Mouse (Mus musculus) lung, embryonic 14.5 days (tissue): ENCODE measurements around the gene Smarcd2. TPM values are rescaled to one million over a fixed set of nuclear protein-coding genes. Genes with fewer than 3 reads are reported as not detected.

Experiments
- ATAC-seq: fragments of 200-750 bp; cut with Nextera tagmentation; 2 replicates; pipeline ENCODE4 v1.8.0; 2017; ENCODE audit warnings: mild to moderate bottlenecking, moderate TSS enrichment, moderate library complexity; ENCODE audit not compliant: insufficient read depth
- DNase-seq: peaks from one replicate; pipeline ENCODE4 v3.0.0-alpha.2; 2015
- H3K27ac ChIP-seq: fragments of 300-500 bp; sonication (generic); 2 replicates; pipeline ENCODE4 v1.5.1; 2014; ENCODE audit warnings: low read depth, mild to moderate bottlenecking, moderate library complexity
- H3K27me3 ChIP-seq: fragments of 300-500 bp; sonication (generic); 2 replicates; pipeline ENCODE4 v1.6.1; 2014; ENCODE audit warnings: low read length, control low read depth; ENCODE audit not compliant: insufficient read depth
- H3K36me3 ChIP-seq: fragments of 300-500 bp; sonication (generic); 2 replicates; pipeline ENCODE4 v1.6.1; 2014; ENCODE audit warnings: control low read depth; ENCODE audit not compliant: insufficient read depth
- H3K4me1 ChIP-seq: fragments of 300-500 bp; sonication (generic); 2 replicates; pipeline ENCODE4 v1.6.1; 2014; ENCODE audit warnings: antibody characterized with exemption, control low read depth; ENCODE audit not compliant: insufficient read depth
- H3K4me2 ChIP-seq: fragments of 300-500 bp; sonication (generic); 2 replicates; pipeline ENCODE4 v1.6.1; 2014; ENCODE audit warnings: mild to moderate bottlenecking
- H3K4me3 ChIP-seq: fragments of 300-500 bp; sonication (generic); 2 replicates; pipeline ENCODE4 v1.5.1; 2014; ENCODE audit warnings: low read depth, low read length
- H3K9ac ChIP-seq: fragments of 300-500 bp; sonication (generic); 2 replicates; pipeline ENCODE4 v1.6.1; 2014
- H3K9me3 ChIP-seq: fragments of 300-500 bp; sonication (generic); 2 replicates; pipeline ENCODE4 v1.6.1; 2016; ENCODE audit warnings: low read depth, low read length, control low read depth
- CTCF ChIP-seq: IDR thresholded peaks from 2 replicates; pipeline ENCODE4 v1.5.1; 2016; ENCODE audit warnings: antibody characterized with exemption, low read depth
- WGBS: fragments of 180-500 bp; shearing (Covaris S2); extraction: QIAGEN DNeasy Blood & Tissue Kit; methylation state at CpG from one replicate; pipeline ENCODE4 v1.1.7; 2014; 5-methylcytosine and 5-hydroxymethylcytosine counted together
- polyA plus RNA-seq: library from polyadenylated mRNA; unstranded; fragments of >200 nt; fragmentation: Nextera tagmentation; extraction: Ambion mirVana; gene quantifications from 2 replicates; pipeline ENCODE4 v1.2.1, GENCODE M21; 2014

Gene Smarcd2
- 81.2 and 91.0 TPM in 2 replicates for polyA plus RNA-seq

GRCm38 (mm10) chr11:106272644-106273310 is at the start of gene Smarcd2:
TSS of gene Smarcd2 (minus strand) at chr11:106272972.
- Histone ChIP-seq H3K27ac (peak within 1 kb of the TSS; percentile 98), H3K9me3 (no peaks in the 10 kb centered on the region), H3K4me2 (peak within 1 kb of the TSS; percentile 89), H3K9ac (peak within 1 kb of the TSS; percentile 99), H3K4me3 (peak within 1 kb of the TSS; percentile 98), H3K27me3 (no peaks in the 10 kb centered on the region), H3K36me3 (peaks cover 11% of the 10 kb centered on the region), H3K4me1 (peaks cover 32% of the 10 kb centered on the region)
- peak; percentile 92 for ATAC-seq
- TF ChIP-seq CTCF = no peak
- WGBS = under 1% methylated on average over 72 of the region's 72 CpGs
- peak; percentile 99 for DNase-seq

DNA sequence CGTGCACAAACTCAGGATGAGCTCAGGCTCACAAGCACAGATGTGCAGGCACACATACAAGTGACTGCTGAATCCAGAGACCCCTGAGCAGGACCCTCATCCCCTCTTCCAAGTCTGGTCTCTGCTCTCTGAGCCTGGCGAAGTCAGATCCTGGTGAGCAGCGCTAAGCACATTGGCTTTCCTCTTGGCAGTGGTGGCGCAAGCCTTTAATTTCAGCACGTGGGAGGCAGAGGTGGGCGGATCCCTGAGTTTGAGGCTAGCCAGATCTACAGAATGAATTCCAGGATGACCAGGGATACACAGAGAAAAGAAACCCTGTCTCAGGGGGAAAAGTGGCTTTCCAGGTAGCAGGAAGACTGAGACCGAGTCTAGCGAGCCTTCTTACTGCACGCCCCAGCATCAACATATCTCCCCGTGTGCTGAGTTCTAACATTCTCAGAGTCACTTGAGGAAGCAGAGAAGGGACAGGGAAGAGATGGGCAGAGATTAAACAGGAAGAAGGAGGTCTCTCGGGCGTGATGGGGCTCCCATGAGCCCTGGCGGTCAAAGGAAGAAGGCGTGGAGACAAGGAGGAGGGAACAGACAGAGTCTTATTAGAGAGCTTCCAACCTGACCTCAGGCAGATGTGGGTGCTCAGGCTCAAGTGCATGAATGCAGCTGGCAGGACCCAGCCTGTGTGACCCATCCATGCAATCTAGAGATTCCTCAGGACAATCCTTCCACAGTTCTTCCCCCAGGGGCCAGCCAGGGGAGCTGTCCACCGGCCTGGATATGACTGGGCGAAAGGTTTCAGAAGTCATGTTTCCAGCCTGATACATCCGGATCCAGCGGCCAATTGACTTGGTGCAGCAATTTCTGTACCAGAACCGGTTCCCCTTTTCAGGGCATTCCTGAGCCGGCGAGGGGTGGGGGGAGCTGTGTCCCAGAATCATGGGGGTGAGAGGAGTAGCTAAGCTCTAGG is 45.9 kb upstream of the Smarcd2 start:
- Histone ChIP-seq H3K27me3 (no peaks in the 10 kb centered on the region), H3K27ac (no peak overlapping the region), H3K4me2 (no peak overlapping the region), H3K36me3 (no peaks in the 10 kb centered on the region), H3K4me1 (no peaks in the 10 kb centered on the region; the same call in 1 of the 2 replicates), H3K9ac (no peak overlapping the region), H3K4me3 (no peak overlapping the region), H3K9me3 (no peaks in the 10 kb centered on the region)
- 61% methylated on average over 21 of the region's 21 CpGs for WGBS
- DNase-seq (peak; percentile 14), ATAC-seq (no peak)
- no peak for TF ChIP-seq CTCF

- DNase-seq = no peak
Observed at GRCm38 (mm10) chr11:106317801-106318200, 45.0 kb upstream of the Smarcd2 start.

GRCm38 (mm10) chr11:106316416-106316815 is 43.6 kb upstream of the Smarcd2 start:
- Histone ChIP-seq H3K4me1 (no peaks in the 10 kb centered on the region; the same call in 1 of the 2 replicates), H3K9ac (no peak overlapping the region), H3K4me3 (no peak overlapping the region), H3K9me3 (no peaks in the 10 kb centered on the region), H3K4me2 (no peak overlapping the region), H3K27ac (no peak overlapping the region), H3K27me3 (no peaks in the 10 kb centered on the region), H3K36me3 (no peaks in the 10 kb centered on the region)
- TF ChIP-seq CTCF = no peak
- 61% methylated on average over 1 of the region's 1 CpGs for WGBS
- DNase-seq (no peak), ATAC-seq (no peak)

More at GRCm38 (mm10) chr11:106317801-106318200, 45.0 kb upstream of the Smarcd2 start:
- H3K36me3 ChIP-seq = no peaks in the 10 kb centered on the region
- no peak for ATAC-seq
- H3K27me3 ChIP-seq = no peaks in the 10 kb centered on the region
- no peak overlapping the region for H3K27ac ChIP-seq
- H3K9ac ChIP-seq = no peak overlapping the region
- WGBS = 68% methylated on average over 7 of the region's 7 CpGs
- no peak overlapping the region for H3K4me2 ChIP-seq
- TF ChIP-seq CTCF = no peak
- no peaks in the 10 kb centered on the region for H3K9me3 ChIP-seq
- no peak overlapping the region for H3K4me3 ChIP-seq
- no peaks in the 10 kb centered on the region; the same call in 1 of the 2 replicates for H3K4me1 ChIP-seq

DNA sequence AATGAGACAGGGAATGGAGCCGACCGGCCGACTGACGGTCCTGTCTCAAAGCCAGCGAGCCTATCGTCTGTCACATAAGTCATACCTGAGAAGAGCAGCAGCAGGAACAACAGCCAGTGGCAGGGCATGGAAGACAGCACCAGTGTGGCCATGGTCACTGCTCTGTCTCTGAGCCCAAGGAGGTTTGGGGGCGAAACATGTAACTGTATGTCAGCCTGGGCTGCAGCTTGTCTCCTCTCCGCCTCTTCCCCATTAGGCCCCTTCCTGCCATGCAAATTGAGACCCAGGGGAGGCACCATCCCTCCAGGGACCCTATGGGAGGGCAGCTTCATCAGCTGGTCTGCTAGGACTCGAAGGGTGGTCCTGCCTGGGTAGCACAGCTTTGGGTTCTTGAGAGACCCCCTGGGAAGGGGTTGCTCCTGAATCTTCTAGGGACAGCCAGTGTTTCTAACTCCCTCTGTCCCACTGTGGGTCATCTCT is 41.6 kb upstream of the Smarcd2 start, which contains the start of gene Cd79b:
Gene Cd79b, minus strand, starts transcription at position 430 of the 480 bp plus-strand sequence.
- H3K27me3 ChIP-seq = no peaks in the 10 kb centered on the region
- no peak within 1 kb of the TSS for H3K27ac ChIP-seq
- peak within 1 kb of the TSS; percentile 8; the same call in 1 of the 2 replicates for H3K4me2 ChIP-seq
- no peak within 1 kb of the TSS for H3K9ac ChIP-seq
- no peak for ATAC-seq
- no peak for DNase-seq
- no peaks in the 10 kb centered on the region for H3K36me3 ChIP-seq
- no peaks in the 10 kb centered on the region; the same call in 1 of the 2 replicates for H3K4me1 ChIP-seq
- 61% methylated on average over 9 of the region's 9 CpGs for WGBS
- H3K4me3 ChIP-seq = no peak within 1 kb of the TSS
- no peak for TF ChIP-seq CTCF
- H3K9me3 ChIP-seq = no peaks in the 10 kb centered on the region

DNA sequence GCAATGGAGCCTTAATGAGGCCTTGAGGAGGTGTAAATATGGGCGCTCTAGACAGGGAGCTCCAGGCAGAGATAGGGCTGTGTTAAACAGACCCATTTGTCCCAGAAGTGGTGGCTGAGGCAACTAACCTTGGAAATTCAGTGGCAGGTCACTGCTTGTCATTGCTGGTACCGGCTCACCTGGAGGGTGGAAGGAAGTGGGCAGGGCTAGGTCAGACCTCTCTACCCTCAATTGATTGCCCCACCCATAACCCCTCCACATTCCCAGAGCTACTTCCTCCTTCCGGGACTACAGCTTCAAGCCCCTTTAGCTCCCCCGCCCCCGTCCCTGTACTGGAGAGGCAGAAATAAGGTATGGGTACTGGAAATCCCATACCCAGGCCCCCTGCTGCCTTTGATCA is 40.8 kb upstream of the Smarcd2 start:
- no peak overlapping the region for H3K9ac ChIP-seq
- 32% methylated on average over 5 of the region's 5 CpGs for WGBS
- H3K4me1 ChIP-seq = no peaks in the 10 kb centered on the region

More for the DNA sequence above, 40.8 kb upstream of the Smarcd2 start:
- H3K9me3 ChIP-seq = no peaks in the 10 kb centered on the region
- no peak overlapping the region for H3K27ac ChIP-seq
- H3K36me3 ChIP-seq = no peaks in the 10 kb centered on the region
- DNase-seq = no peak
- H3K4me3 ChIP-seq = no peak overlapping the region
- TF ChIP-seq CTCF = no peak
- no peaks in the 10 kb centered on the region for H3K27me3 ChIP-seq
- H3K4me2 ChIP-seq = peak overlapping the region; percentile 8; the same call in 1 of the 2 replicates
- ATAC-seq = no peak
